Mouse (Mus musculus) spleen, postnatal 10 days (tissue): ENCODE measurements around the gene Srrm3.

Source experiments
- DNase-seq, 2 experiments: peaks; one replicate each; pipeline ENCODE4 v3.0.0; 2021 to 2022; ENCODE audit warnings: low spot score in 2 of 2

The Srrm3 gene

DNA sequence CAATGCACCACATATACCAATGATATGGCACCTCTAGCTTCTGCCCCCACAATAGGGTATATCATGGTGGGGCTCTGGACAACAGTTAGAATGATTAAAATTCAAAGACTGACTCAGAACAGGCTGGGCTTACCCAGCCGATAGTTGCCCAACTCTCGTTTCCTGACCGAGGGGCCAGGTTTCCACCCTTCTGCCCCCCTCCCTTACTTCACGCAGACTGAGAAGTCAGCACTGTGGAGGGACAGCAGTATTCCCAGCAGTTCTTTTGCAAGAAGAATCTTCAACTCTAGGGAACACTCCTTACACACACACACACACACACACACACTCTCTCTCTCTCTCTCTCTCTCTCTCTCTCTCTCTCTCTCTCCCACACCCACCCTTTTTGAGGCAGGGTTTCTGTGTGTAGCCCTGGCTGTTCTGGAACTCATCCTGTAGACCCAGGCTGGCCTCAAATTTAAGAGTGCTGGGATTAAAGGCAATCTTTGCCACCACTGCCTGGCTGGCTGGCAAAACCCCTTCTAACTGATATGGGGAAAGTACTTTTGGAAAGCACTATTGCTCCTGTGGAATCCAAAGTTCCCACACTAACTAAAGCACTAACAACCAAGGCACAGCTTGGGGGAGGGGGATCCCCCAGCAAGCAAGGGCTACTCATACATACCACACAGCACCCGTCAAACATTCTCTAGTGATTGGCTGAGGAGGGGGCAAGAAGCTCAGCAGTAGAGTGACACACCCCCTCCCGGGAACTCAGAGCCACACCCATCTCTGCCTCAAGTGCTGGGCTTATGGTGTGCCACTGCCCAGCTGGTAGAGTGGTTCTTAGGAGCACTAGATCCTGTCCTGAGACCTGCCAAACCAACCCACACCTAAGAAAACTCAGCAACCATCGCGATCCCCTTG, 98.9 kb downstream of the Srrm3 start:
- no peak for DNase-seq

GRCm38 (mm10) chr5:135906846-135907245, 100.2 kb downstream of the Srrm3 start:
- no peak for DNase-seq

- no peak for DNase-seq
Observed at GRCm38 (mm10) chr5:135907256-135907655, 100.6 kb downstream of the Srrm3 start.

DNA sequence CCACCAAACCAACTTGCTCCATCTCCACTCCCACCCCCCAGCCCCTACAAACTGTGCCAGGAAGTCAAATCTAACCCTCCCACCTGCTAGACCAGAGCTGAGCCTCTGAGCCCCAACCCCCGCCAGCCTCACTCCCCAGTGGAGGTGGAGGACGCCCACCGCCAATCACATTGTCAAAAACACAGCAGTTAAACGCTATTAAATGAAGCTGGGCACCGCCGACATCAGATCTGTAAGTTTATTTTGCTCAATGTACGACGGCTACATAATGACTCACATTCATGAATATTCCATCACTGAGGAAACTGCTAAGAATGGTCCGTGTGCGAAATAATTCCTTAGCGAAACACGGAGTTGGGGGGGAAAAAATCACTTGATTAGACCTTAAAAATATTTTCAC, 101.5 kb downstream of the Srrm3 start:
- DNase-seq, result no peak

DNA sequence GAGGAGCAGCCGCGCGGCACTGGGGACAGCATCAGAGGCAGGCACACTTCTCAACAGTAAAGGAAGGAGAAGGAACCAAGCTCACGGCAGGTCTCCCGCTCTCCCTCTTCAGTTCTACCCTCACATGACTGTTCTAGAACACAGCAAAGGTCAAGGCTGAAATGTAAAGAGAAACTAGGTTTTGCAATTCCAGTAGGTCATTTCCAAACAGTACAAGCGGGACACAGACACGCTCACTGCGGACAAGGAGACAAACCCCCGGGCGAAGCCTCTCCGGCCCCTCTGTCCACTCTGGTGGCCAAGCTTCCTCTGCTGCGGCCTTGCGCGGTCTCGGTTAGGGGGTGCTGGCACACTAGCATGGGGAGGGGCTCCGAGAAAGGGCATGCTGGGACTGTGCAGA, 102.3 kb downstream of the Srrm3 start:
- DNase-seq, result no peak

DNA sequence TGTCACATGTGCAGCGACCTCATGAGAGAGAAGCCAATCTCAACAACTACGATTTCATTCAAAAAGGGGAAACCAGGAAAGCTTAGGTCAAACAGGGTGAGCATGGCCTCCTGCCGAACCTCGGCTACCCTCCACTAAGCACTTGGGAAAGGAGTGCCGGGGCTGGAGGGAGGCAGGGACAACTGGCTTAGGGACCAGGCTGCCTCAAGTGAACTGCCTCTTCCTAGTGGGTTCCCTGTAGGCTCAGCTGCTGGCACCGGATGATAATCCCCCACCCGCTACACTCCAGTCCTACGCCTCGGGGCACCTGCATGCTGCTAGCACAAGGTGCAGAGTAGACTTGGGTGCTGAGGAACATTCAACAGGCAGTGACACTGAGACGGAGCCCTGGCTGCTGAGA, 103.0 kb downstream of the Srrm3 start:
- no peak for DNase-seq

GRCm38 (mm10) chr5:135910813-135911212, 104.1 kb downstream of the Srrm3 start:
- no peak for DNase-seq

DNA sequence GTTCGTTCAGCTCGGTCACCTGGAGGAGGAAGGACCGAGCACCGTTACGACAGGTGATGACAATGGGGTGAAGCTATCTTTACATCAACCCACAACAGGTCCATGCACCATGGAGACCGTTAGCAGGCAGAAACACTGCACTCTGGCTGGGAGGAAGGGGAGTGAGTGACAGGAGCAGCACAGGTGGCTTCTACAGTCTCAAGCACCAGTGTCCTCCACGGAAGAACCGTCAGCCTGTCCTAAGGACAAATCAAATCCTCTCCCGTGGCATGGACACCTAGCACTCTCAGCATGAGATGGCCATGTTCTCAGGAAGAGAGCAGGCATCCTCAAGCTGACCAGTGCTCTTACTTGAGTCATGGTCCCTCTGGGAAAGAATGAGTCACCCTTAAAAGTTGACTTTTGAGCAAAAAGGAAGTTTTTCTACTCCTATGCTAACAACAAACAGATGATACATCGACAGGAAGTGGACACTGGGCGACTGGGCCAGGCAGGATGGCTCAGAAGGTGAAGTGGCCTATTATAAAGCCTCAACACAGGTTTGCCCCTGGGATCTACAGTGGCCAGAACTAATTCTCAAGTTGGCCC, 105.0 kb downstream of the Srrm3 start:
- no peak for DNase-seq

DNA sequence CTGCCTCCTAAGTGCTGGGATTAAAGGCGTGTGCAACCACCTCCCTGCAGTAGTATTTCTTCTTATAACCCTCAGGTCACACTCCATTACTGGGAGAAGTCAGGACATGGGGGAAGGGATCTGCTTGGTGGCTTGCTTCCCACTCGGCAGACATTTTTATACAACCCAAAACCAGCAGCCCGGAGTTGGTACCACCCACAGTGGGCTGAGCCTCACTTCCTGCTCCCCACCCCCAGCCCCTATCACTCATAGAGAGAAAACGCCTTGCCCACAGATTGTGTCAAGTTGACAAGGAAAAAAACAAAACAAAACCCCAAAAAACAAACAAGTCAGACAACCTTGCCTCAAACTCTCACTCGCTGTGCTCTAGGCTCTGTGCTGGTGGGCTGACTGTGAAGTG, 106.5 kb downstream of the Srrm3 start:
- DNase-seq, result no peak

GRCm38 (mm10) chr5:135914156-135914555, 107.5 kb downstream of the Srrm3 start:
- no peak for DNase-seq

- no peak for DNase-seq
Observed at GRCm38 (mm10) chr5:135916051-135916565, 109.4 kb downstream of the Srrm3 start.

DNA sequence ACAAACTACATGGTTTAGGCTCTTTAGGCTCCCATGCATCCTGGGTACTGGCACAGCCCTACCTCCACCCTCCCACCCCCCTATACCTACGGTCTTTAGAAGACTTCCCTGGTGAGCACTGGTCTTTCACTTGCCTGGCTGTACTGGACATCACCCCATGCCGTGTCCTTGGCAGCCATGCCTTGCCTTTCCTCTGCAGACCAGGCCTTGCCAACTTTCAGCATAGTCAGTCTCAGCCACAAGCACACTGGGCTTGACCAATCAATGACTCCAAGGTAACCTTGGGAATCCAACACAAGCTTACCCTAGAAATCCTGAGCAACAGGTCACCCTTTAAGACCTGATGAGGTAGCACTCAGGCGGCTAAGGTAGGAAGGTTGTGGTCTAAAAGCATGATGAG, 109.9 kb downstream of the Srrm3 start:
- no peak for DNase-seq

DNA sequence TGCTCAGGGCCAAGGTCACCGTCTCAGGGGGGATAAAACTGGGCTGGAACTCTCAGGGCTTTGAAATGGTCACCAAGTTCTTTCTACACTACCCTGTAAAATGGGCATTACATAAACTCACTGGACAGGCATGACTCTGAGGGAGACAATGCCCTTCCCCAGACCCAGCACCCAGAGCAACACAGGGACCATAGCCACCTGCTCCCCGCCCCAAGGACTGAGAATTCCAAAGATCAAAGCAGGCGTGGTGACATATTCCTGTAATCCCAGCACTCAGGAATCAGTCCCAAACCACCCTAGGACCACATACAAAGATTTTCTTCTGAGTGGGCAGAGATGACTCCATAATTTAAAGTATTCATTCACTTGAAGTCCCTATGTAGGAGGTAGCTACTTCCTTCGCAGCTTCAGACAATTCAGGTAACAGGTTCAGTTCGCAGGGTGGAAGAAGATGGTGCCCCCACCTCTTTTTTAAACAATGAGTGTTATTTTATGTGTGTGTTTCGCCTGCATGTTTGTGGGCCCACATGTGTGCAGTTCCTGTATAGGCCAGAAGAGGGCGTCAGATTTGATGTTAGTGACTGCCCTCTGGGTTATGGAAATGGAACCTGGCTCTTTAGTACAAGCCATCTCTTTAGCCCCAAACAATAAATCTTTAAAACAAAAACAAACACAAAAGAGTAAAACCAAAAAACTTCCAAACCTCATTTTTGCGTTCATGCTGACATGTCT, 110.8 kb downstream of the Srrm3 start:
- peak in 1 of 2 experiments; percentile 35 for DNase-seq

DNA sequence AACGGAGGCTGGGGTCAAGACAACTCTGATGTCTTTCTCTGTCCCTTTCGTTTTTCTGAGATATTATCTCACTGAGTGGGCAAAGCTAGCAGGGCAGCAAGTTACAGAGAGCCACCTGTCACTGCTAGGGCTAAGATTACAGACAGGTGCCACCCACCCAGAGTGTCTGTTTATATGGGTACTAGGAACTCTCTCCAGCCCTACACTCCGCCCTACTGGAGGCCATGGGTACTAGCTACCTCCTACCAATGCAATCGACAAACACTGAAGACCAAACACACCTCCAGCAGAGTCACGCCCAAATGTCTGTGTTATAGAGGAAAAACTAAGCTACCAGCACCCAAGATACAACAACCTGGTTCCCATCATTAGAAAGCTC, 111.4 kb downstream of the Srrm3 start:
- no peak for DNase-seq

- no peak for DNase-seq
Observed at GRCm38 (mm10) chr5:135918593-135918992, 111.9 kb downstream of the Srrm3 start.

- DNase-seq, result no peak
Observed at GRCm38 (mm10) chr5:135919902-135920301, 113.2 kb downstream of the Srrm3 start.

GRCm38 (mm10) chr5:135923901-135924300, 117.2 kb downstream of the Srrm3 start:
- no peak for DNase-seq
